Mouse (Mus musculus) CH12.LX (cell line): ENCODE results near the gene Fnip1. TPM values are rescaled to one million over a fixed set of nuclear protein-coding genes. Genes with fewer than 3 reads are reported as not detected.
"Not testable (repeated sequence)": the region's sequence is repeated elsewhere in the genome, so short reads cannot be mapped to it uniquely, and the experiment has no call there.

Experiments used
- DNase-seq: peaks from one replicate; pipeline ENCODE4 v3.0.0-alpha.2; 2013; ENCODE audit errors: extremely low read depth
- H3K27ac ChIP-seq: 2 replicates; pipeline ENCODE4 v1.5.1; 2012; ENCODE audit warnings: low read depth, mild to moderate bottlenecking, control low read depth, moderate library complexity; ENCODE audit not compliant: insufficient read depth
- H3K27me3 ChIP-seq: replicated peaks from 2 replicates; pipeline ENCODE3; 2012; ENCODE audit warnings: inconsistent platforms
- H3K36me3 ChIP-seq, 2 experiments: replicated peaks in 1 of 2; 2 replicates each; pipeline versions ENCODE3 to v1.6.1; 2012; ENCODE audit warnings: inconsistent platforms in 1 of 2, low read length in 1 of 2, mild to moderate bottlenecking in 1 of 2, mixed read lengths in 1 of 2, moderate library complexity in 1 of 2; ENCODE audit not compliant: control insufficient read depth in 1 of 2, insufficient read depth in 1 of 2
- H3K4me1 ChIP-seq, 2 experiments: 2 replicates each; pipeline ENCODE4 v1.6.1; 2012; ENCODE audit warnings: inconsistent platforms in 1 of 2, moderate library complexity in 1 of 2; ENCODE audit not compliant: insufficient read depth in 2 of 2, control insufficient read depth in 1 of 2
- H3K4me2 ChIP-seq: 2 replicates; pipeline ENCODE4 v1.6.1; 2012; ENCODE audit warnings: low read depth, mild to moderate bottlenecking, control low read depth; ENCODE audit not compliant: poor library complexity, insufficient read depth, severe bottlenecking
- H3K4me3 ChIP-seq, 3 experiments: fragments of 150-350 bp in 1 of 3; sonication (generic) in 1 of 3; replicated peaks in 1 of 3; 2 replicates each; pipeline versions ENCODE3 to v1.5.1; 2011 to 2012; ENCODE audit warnings: low read depth in 2 of 3, low read length in 2 of 3, mild to moderate bottlenecking in 2 of 3, moderate library complexity in 2 of 3, control low read depth in 1 of 3, improper control_type of control experiment in 1 of 3, inconsistent platforms in 1 of 3, mixed read lengths in 1 of 3; ENCODE audit not compliant: poor library complexity in 1 of 3
- H3K79me2 ChIP-seq: replicated peaks from 2 replicates; pipeline ENCODE4 v1.6.1; 2012; ENCODE audit warnings: mild to moderate bottlenecking, moderate library complexity; ENCODE audit not compliant: control insufficient read depth, poor library complexity, insufficient read depth, severe bottlenecking; ENCODE audit errors: extremely low read depth
- H3K9ac ChIP-seq: 2 replicates; pipeline ENCODE4 v1.6.1; 2012; ENCODE audit warnings: low read depth, mild to moderate bottlenecking, control low read depth, moderate library complexity; ENCODE audit not compliant: insufficient read depth
- H3K9me3 ChIP-seq: replicated peaks from 2 replicates; pipeline ENCODE3; 2012; ENCODE audit warnings: low read length, inconsistent platforms, mixed read lengths
- CHD1 ChIP-seq: IDR thresholded peaks from 2 replicates; pipeline ENCODE4 v1.6.1; 2012; ENCODE audit warnings: low read depth, low read length, improper control_type of control experiment, inconsistent platforms
- E2F4 ChIP-seq: IDR thresholded peaks from 2 replicates; pipeline ENCODE4 v1.6.1; 2011; ENCODE audit warnings: low read depth, low read length, improper control_type of control experiment; ENCODE audit not compliant: insufficient replicate concordance
- ELF1 ChIP-seq: IDR thresholded peaks from 2 replicates; pipeline ENCODE4 v1.6.1; 2014; ENCODE audit warnings: low read depth, mild to moderate bottlenecking, inconsistent platforms, low read length, improper control_type of control experiment
- EP300 ChIP-seq: IDR thresholded peaks from 2 replicates; pipeline ENCODE4 v1.6.1; 2011; ENCODE audit warnings: low read length, improper control_type of control experiment
- GABPA ChIP-seq: IDR thresholded peaks from 2 replicates; pipeline ENCODE4 v1.6.1; 2012; ENCODE audit warnings: low read depth, low read length, improper control_type of control experiment, inconsistent platforms; ENCODE audit not compliant: insufficient replicate concordance
- HCFC1 ChIP-seq: IDR thresholded peaks from 2 replicates; pipeline ENCODE4 v1.6.1; 2012; ENCODE audit warnings: low read depth, mild to moderate bottlenecking, inconsistent platforms, low read length, improper control_type of control experiment
- JUND ChIP-seq: conservative IDR thresholded peaks from 2 replicates; pipeline ENCODE4 v1.6.1; 2011; ENCODE audit warnings: low read depth, low read length, improper control_type of control experiment
- MAFK ChIP-seq: IDR thresholded peaks from 2 replicates; pipeline ENCODE4 v1.6.1; 2011; ENCODE audit warnings: low read length, improper control_type of control experiment; ENCODE audit not compliant: insufficient replicate concordance
- MAX ChIP-seq: IDR thresholded peaks from 2 replicates; pipeline ENCODE4 v1.6.1; 2011; ENCODE audit warnings: low read length, improper control_type of control experiment
- MEF2A ChIP-seq: IDR thresholded peaks from 2 replicates; pipeline ENCODE4 v1.6.1; 2014; ENCODE audit warnings: low read depth, mild to moderate bottlenecking, inconsistent platforms, low read length, improper control_type of control experiment, borderline replicate concordance
- MXI1 ChIP-seq: IDR thresholded peaks from 2 replicates; pipeline ENCODE4 v1.6.1; 2011; ENCODE audit warnings: mild to moderate bottlenecking, low read depth, low read length, improper control_type of control experiment
- NELFE ChIP-seq: IDR thresholded peaks from 2 replicates; pipeline ENCODE4 v1.6.1; 2011; ENCODE audit warnings: low read depth, low read length, improper control_type of control experiment
- POLR2A ChIP-seq: IDR thresholded peaks from 2 replicates; pipeline ENCODE4 v1.6.1; 2011; ENCODE audit warnings: low read depth, mild to moderate bottlenecking, improper control_type of control experiment, low read length
- POLR2AphosphoS2 ChIP-seq: IDR thresholded peaks from 2 replicates; pipeline ENCODE4 v1.6.1; 2011; ENCODE audit warnings: low read depth, low read length, improper control_type of control experiment
- RAD21 ChIP-seq: IDR thresholded peaks from 2 replicates; pipeline ENCODE4 v1.6.1; 2011; ENCODE audit warnings: low read depth, mild to moderate bottlenecking, low read length, improper control_type of control experiment, moderate library complexity
- RCOR1 ChIP-seq: conservative IDR thresholded peaks from 2 replicates; pipeline ENCODE4 v1.6.1; 2012; ENCODE audit warnings: low read depth, mild to moderate bottlenecking, inconsistent platforms, low read length, improper control_type of control experiment
- SIN3A ChIP-seq: IDR thresholded peaks from 2 replicates; pipeline ENCODE4 v1.6.1; 2012; ENCODE audit warnings: low read length, improper control_type of control experiment, inconsistent platforms
- USF1 ChIP-seq: IDR thresholded peaks from 2 replicates; pipeline ENCODE4 v1.6.1; 2014; ENCODE audit warnings: low read depth, mild to moderate bottlenecking, inconsistent platforms, low read length, improper control_type of control experiment
- ZC3H11A ChIP-seq: IDR thresholded peaks from 2 replicates; pipeline ENCODE4 v1.6.1; 2012; ENCODE audit warnings: low read depth, mild to moderate bottlenecking, inconsistent platforms, low read length, improper control_type of control experiment
- dilution Hi-C: fragments of 300-500 bp; cut with MboI; formaldehyde crosslinking; loops from 2 replicates; pipeline ENCODE4 v1.14.3; 2020; ENCODE audit warnings: low sequenced_read_pairs; ENCODE audit not compliant: extremely low pct_unique_long_range_greater_than_20kb, extremely low pct_ligation_motif_present
- in situ Hi-C: fragments of 300-500 bp; cut with MboI; formaldehyde crosslinking; loops from 3 replicates; pipeline ENCODE4 v1.14.3; 2019; ENCODE audit warnings: low sequenced_read_pairs, low pct_ligation_motif_present, low pct_unique_long_range_greater_than_20kb, mixed read lengths
- polyA plus RNA-seq: library from polyadenylated mRNA; unstranded; fragments of >175 nt; gene quantifications from 2 replicates; pipeline ENCODE4 v1.2.1, GENCODE M21; 2012; ENCODE audit warnings: low read depth; ENCODE audit not compliant: insufficient read length
- total RNA-seq, 2 experiments: library from RNA; depleted of rRNA; stranded (reverse); fragments of 300-350 nt in 1 of 2; fragments of >200 nt in 1 of 2; gene quantifications; 2 replicates each; pipeline ENCODE4 v1.2.3; 2012 to 2014

Fnip1 gene
- total and polyA plus RNA-seq, 3 experiments, result 15.4 to 24.5 (median 21.8) TPM

DNA sequence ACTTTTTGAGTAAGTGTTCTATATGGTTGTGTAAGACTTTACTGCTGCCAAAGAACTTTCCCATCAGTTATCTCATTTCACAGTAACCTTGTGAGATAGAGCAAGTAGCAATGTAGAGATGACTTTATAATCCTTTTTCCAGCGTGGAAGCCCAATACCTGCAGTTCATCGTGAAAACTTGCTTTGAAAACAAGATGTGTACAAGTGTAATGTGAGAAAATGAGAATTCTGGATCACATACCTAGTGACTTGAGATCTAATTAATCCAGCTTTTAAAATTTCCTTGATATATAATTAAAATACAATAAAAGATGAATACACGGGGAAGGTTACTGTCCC lies 1.7 kb downstream of the Fnip1 start:
- peak overlapping the region; percentile 57 to 96 (median 89) for H3K4me3 ChIP-seq
- no peak for DNase-seq
- H3K27ac ChIP-seq, result no peak overlapping the region
- peaks cover 0 to 21% of the 10 kb centered on the region in 2 experiments for H3K36me3 ChIP-seq
- H3K79me2 ChIP-seq, result peaks cover 61% of the 10 kb centered on the region
- H3K9ac ChIP-seq, result peak overlapping the region; percentile 94
- H3K4me1 ChIP-seq, result peaks cover 7 to 53% of the 10 kb centered on the region in 2 experiments
- no peaks in the 10 kb centered on the region for H3K9me3 ChIP-seq
- in situ Hi-C loops (loop anchor here (5.0 to 10.0 kb wide), 2 partner anchors 88 to 135 kb away; partner anchors contain the start of gene Acsl6), dilution Hi-C loops (no loop called here)
- no peaks in the 10 kb centered on the region for H3K27me3 ChIP-seq
- TF ChIP-seq CHD1, result peak; percentile 64; the same call in 1 of the 2 replicates
- 0 out of 2 replicates have a peak, but pooled peaks have one; percentile 15 for TF ChIP-seq MXI1
- peak; percentile 73 for TF ChIP-seq SIN3A
- TF ChIP-seq POLR2A, result no peak
- H3K4me2 ChIP-seq, result peak overlapping the region; percentile 80

DNA sequence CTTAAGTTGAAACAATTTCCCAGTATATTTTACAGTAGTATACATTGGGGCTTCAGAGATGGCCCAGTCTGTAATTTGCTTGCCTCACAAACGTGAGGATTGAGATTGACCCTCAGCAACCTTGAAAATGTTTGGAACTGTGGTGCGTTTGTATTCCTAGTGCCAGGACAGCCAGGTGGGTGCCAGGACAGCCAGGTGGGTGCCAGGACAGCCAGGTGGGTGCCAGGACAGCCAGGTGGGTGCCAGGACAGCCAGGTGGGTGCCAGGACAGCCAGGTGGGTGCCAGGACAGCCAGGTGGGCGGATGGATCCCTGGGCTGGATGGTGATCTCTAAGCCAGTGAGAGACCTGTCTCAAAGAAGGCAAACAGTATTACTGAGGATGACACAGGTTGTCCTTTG lies 12.8 kb downstream of the Fnip1 start:
- in situ Hi-C loops, H3K9ac ChIP-seq, H3K27me3 ChIP-seq, H3K36me3 ChIP-seq, H3K4me3 ChIP-seq, H3K4me2 ChIP-seq, H3K9me3 ChIP-seq, dilution Hi-C loops, DNase-seq, H3K27ac ChIP-seq: not testable (repeated sequence)
- Histone ChIP-seq H3K4me1 (peaks cover 0 to 51% of the 10 kb centered on the region in 2 experiments; a peak in 2 of 4 replicates), H3K79me2 (peaks cover 46% of the 10 kb centered on the region)

GRCm38 (mm10) chr11:54454516-54454915 lies 16.5 kb downstream of the Fnip1 start:
- Histone ChIP-seq H3K79me2 (peaks cover 49% of the 10 kb centered on the region), H3K27ac (no peak overlapping the region), H3K27me3 (no peaks in the 10 kb centered on the region), H3K4me3 (no peak overlapping the region), H3K4me2 (no peak overlapping the region), H3K4me1 (peaks cover 0 to 77% of the 10 kb centered on the region in 2 experiments; a peak in 2 of 4 replicates), H3K36me3 (peaks cover 0 to 7% of the 10 kb centered on the region in 2 experiments), H3K9me3 (no peaks in the 10 kb centered on the region), H3K9ac (no peak overlapping the region)
- TF ChIP-seq ELF1, result no peak
- no peak for TF ChIP-seq USF1
- no peak for TF ChIP-seq GABPA
- TF ChIP-seq NELFE, result no peak
- TF ChIP-seq MEF2A, result no peak
- TF ChIP-seq HCFC1, result no peak
- TF ChIP-seq POLR2AphosphoS2, result no peak
- no peak for TF ChIP-seq EP300
- TF ChIP-seq MAX, result no peak
- TF ChIP-seq JUND, result no peak
- TF ChIP-seq CHD1, result no peak
- no peak for TF ChIP-seq RAD21
- TF ChIP-seq E2F4, result no peak
- TF ChIP-seq RCOR1, result no peak
- no peak for TF ChIP-seq MXI1
- TF ChIP-seq ZC3H11A, result no peak
- TF ChIP-seq MAFK, result no peak
- no peak for TF ChIP-seq POLR2A
- no peak for DNase-seq
- in situ Hi-C loops, result no loop called here
- dilution Hi-C loops, result no loop called here
